Mouse (Mus musculus): ENCODE results near the gene Phrf1. TPM values are rescaled to one million over a fixed set of nuclear protein-coding genes. Genes with fewer than 3 reads are reported as not detected.
A peak's percentile ranks its signal among the peaks of the same experiment; 100 is the strongest.
"Not testable (repeated sequence)": the region's sequence is repeated elsewhere in the genome, so short reads cannot be mapped to it uniquely, and the experiment has no call there.

Gene Phrf1
- polyA plus RNA-seq, 1 experiment from 2014 or later, result 114 TPM

GRCm38 (mm10) chr7:141226535-141226934, 2.0 kb upstream of the Phrf1 start:
- H3K36me3 ChIP-seq (replicated peaks), result peaks cover 14% of the 10 kb centered on the region
- peaks cover 38% of the 10 kb centered on the region for H3K4me1 ChIP-seq
- no peak overlapping the region for H3K4me3 ChIP-seq
- DNase-seq (ENCODE audit: low spot score), result no peak
- H3K27ac ChIP-seq (replicated peaks), result no peak overlapping the region
- no peaks in the 10 kb centered on the region for H3K27me3 ChIP-seq (replicated peaks; ENCODE audit: low read depth, poor library complexity, severe bottlenecking)
- 85% methylated on average over 6 of the region's 6 CpGs for WGBS
- no peaks in the 10 kb centered on the region for H3K9me3 ChIP-seq

- Histone ChIP-seq H3K27me3 (replicated peaks; ENCODE audit: low read depth, poor library complexity, severe bottlenecking) (no peaks in the 10 kb centered on the region), H3K4me3 (peak overlapping the region; percentile 100), H3K9me3 (no peaks in the 10 kb centered on the region), H3K4me1 (peaks cover 27% of the 10 kb centered on the region), H3K27ac (replicated peaks) (peak overlapping the region; percentile 98), H3K36me3 (replicated peaks) (peaks cover 27% of the 10 kb centered on the region)
- DNase-seq (ENCODE audit: low spot score), result no peak
- WGBS, result 80% methylated on average over 4 of the region's 4 CpGs
These were observed 788 bp upstream of the Phrf1 start for GRCm38 (mm10) chr7:141227796-141228195.

- Histone ChIP-seq H3K4me1 (peaks cover 25% of the 10 kb centered on the region), H3K27me3 (replicated peaks; ENCODE audit: low read depth, poor library complexity, severe bottlenecking) (no peaks in the 10 kb centered on the region), H3K36me3 (replicated peaks) (peaks cover 46% of the 10 kb centered on the region), H3K9me3 (no peaks in the 10 kb centered on the region), H3K27ac (replicated peaks) (peak overlapping the region; percentile 98; the same call in 1 of the 2 replicates), H3K4me3 (peak overlapping the region; percentile 100)
- WGBS, result 62% methylated on average over 6 of the region's 6 CpGs
- no peak for DNase-seq (ENCODE audit: low spot score)
These were observed 1.1 kb downstream of the Phrf1 start for GRCm38 (mm10) chr7:141229702-141230101.

- WGBS, result 93% methylated on average over 4 of the region's 4 CpGs
- Histone ChIP-seq H3K36me3 (replicated peaks) (peaks cover 54% of the 10 kb centered on the region), H3K27me3 (replicated peaks; ENCODE audit: low read depth, poor library complexity, severe bottlenecking) (no peaks in the 10 kb centered on the region), H3K4me1 (peaks cover 25% of the 10 kb centered on the region), H3K27ac (replicated peaks) (no peak overlapping the region), H3K4me3 (peak overlapping the region; percentile 100; the same call in 1 of the 2 replicates), H3K9me3 (no peaks in the 10 kb centered on the region)
- DNase-seq (ENCODE audit: low spot score), result no peak
These were observed 2.0 kb downstream of the Phrf1 start for GRCm38 (mm10) chr7:141230570-141230969.

GRCm38 (mm10) chr7:141231111-141231510, 2.5 kb downstream of the Phrf1 start:
- DNase-seq (ENCODE audit: low spot score), result no peak
- Histone ChIP-seq H3K27me3 (replicated peaks; ENCODE audit: low read depth, poor library complexity, severe bottlenecking) (no peaks in the 10 kb centered on the region), H3K4me1 (peaks cover 25% of the 10 kb centered on the region), H3K36me3 (replicated peaks) (peaks cover 60% of the 10 kb centered on the region), H3K9me3 (no peaks in the 10 kb centered on the region), H3K27ac (replicated peaks) (no peak overlapping the region), H3K4me3 (no peak overlapping the region)
- 92% methylated on average over 3 of the region's 3 CpGs for WGBS

- Histone ChIP-seq H3K27ac (replicated peaks) (no peak overlapping the region), H3K36me3 (replicated peaks) (peaks cover 64% of the 10 kb centered on the region), H3K27me3 (replicated peaks; ENCODE audit: low read depth, poor library complexity, severe bottlenecking) (no peaks in the 10 kb centered on the region), H3K4me1 (peaks cover 25% of the 10 kb centered on the region), H3K9me3 (no peaks in the 10 kb centered on the region), H3K4me3 (no peak overlapping the region)
- WGBS, result 95% methylated on average over 10 of the region's 10 CpGs
- DNase-seq (ENCODE audit: low spot score), result no peak
These were observed 3.0 kb downstream of the Phrf1 start for GRCm38 (mm10) chr7:141231551-141231950.

GRCm38 (mm10) chr7:141250486-141250885, 21.9 kb downstream of the Phrf1 start:
- WGBS, result 89% methylated on average over 4 of the region's 4 CpGs
- not testable (repeated sequence) for H3K4me3 ChIP-seq; H3K27me3 ChIP-seq (replicated peaks; ENCODE audit: low read depth, poor library complexity, severe bottlenecking); H3K9me3 ChIP-seq; H3K4me1 ChIP-seq; H3K27ac ChIP-seq (replicated peaks); DNase-seq (ENCODE audit: low spot score)
- peaks cover 98% of the 10 kb centered on the region for H3K36me3 ChIP-seq (replicated peaks)

- H3K4me1 ChIP-seq, result no peaks in the 10 kb centered on the region
- no peak for DNase-seq (ENCODE audit: low spot score)
- WGBS, result 92% methylated on average over 10 of the region's 10 CpGs
- H3K9me3 ChIP-seq, result no peaks in the 10 kb centered on the region
- H3K36me3 ChIP-seq (replicated peaks), result peaks cover 98% of the 10 kb centered on the region
- no peak overlapping the region for H3K27ac ChIP-seq (replicated peaks)
- no peak overlapping the region for H3K4me3 ChIP-seq
- no peaks in the 10 kb centered on the region for H3K27me3 ChIP-seq (replicated peaks; ENCODE audit: low read depth, poor library complexity, severe bottlenecking)
These were observed 27.6 kb downstream of the Phrf1 start for GRCm38 (mm10) chr7:141256159-141256558.

- Histone ChIP-seq H3K27ac (replicated peaks) (no peak overlapping the region), H3K27me3 (replicated peaks; ENCODE audit: low read depth, poor library complexity, severe bottlenecking) (no peaks in the 10 kb centered on the region), H3K4me1 (peaks cover 17% of the 10 kb centered on the region), H3K36me3 (replicated peaks) (peaks cover 81% of the 10 kb centered on the region), H3K9me3 (no peaks in the 10 kb centered on the region), H3K4me3 (no peak overlapping the region)
- no peak for DNase-seq (ENCODE audit: low spot score)
- WGBS, result 94% methylated on average over 3 of the region's 3 CpGs
These were observed 32.9 kb downstream of the Phrf1 start for GRCm38 (mm10) chr7:141261480-141261879.

GRCm38 (mm10) chr7:141263640-141264039, 35.1 kb downstream of the Phrf1 start:
- H3K36me3 ChIP-seq (replicated peaks), result peaks cover 60% of the 10 kb centered on the region
- H3K4me1 ChIP-seq, result peaks cover 18% of the 10 kb centered on the region

GRCm38 (mm10) chr7:141264041-141264700, 35.6 kb downstream of the Phrf1 start:
- no peak for DNase-seq (ENCODE audit: low spot score)
- no peaks in the 10 kb centered on the region for H3K27me3 ChIP-seq (replicated peaks; ENCODE audit: low read depth, poor library complexity, severe bottlenecking)
- H3K4me3 ChIP-seq, result no peak overlapping the region
- 77% methylated on average over 11 of the region's 11 CpGs for WGBS
- no peaks in the 10 kb centered on the region for H3K9me3 ChIP-seq
- H3K4me1 ChIP-seq, result peaks cover 18% of the 10 kb centered on the region
- no peak overlapping the region for H3K27ac ChIP-seq (replicated peaks)
- peaks cover 54% of the 10 kb centered on the region for H3K36me3 ChIP-seq (replicated peaks)

More at GRCm38 (mm10) chr7:141263640-141264039, 35.1 kb downstream of the Phrf1 start:
- Histone ChIP-seq H3K27ac (replicated peaks) (no peak overlapping the region), H3K9me3 (no peaks in the 10 kb centered on the region), H3K27me3 (replicated peaks; ENCODE audit: low read depth, poor library complexity, severe bottlenecking) (no peaks in the 10 kb centered on the region), H3K4me3 (no peak overlapping the region)
- WGBS, result 88% methylated on average over 13 of the region's 13 CpGs
- DNase-seq (ENCODE audit: low spot score), result no peak

GRCm38 (mm10) chr7:141264761-141265410, 36.3 kb downstream of the Phrf1 start:
- H3K27me3 ChIP-seq (replicated peaks; ENCODE audit: low read depth, poor library complexity, severe bottlenecking), result no peaks in the 10 kb centered on the region
- H3K9me3 ChIP-seq, result no peaks in the 10 kb centered on the region
- WGBS, result 40% methylated on average over 12 of the region's 12 CpGs
- H3K4me1 ChIP-seq, result peaks cover 18% of the 10 kb centered on the region
- H3K36me3 ChIP-seq (replicated peaks), result peaks cover 47% of the 10 kb centered on the region
- H3K27ac ChIP-seq (replicated peaks), result no peak overlapping the region
- DNase-seq (ENCODE audit: low spot score), result peak; percentile 43
- no peak overlapping the region for H3K4me3 ChIP-seq

GRCm38 (mm10) chr7:141265411-141265738, 36.8 kb downstream of the Phrf1 start:
- H3K36me3 ChIP-seq (replicated peaks), result peaks cover 42% of the 10 kb centered on the region
- no peaks in the 10 kb centered on the region for H3K27me3 ChIP-seq (replicated peaks; ENCODE audit: low read depth, poor library complexity, severe bottlenecking)
- 38% methylated on average over 11 of the region's 11 CpGs for WGBS
- no peak overlapping the region for H3K27ac ChIP-seq (replicated peaks)
- DNase-seq (ENCODE audit: low spot score), result no peak
- peaks cover 18% of the 10 kb centered on the region for H3K4me1 ChIP-seq
- no peaks in the 10 kb centered on the region for H3K9me3 ChIP-seq
- H3K4me3 ChIP-seq, result peak overlapping the region; percentile 55; the same call in 1 of the 2 replicates
